Mouse (Mus musculus) MN1 (cell line): Measurements from ENCODE around the gene Rab1a.
"Not testable (repeated sequence)": the region's sequence is repeated elsewhere in the genome, so short reads cannot be mapped to it uniquely, and the experiment has no call there.

Source experiments
- DNase-seq: peaks from one replicate; pipeline ENCODE4 v3.0.0-alpha.2; 2016; ENCODE audit warnings: low spot score

Gene Rab1a

DNA sequence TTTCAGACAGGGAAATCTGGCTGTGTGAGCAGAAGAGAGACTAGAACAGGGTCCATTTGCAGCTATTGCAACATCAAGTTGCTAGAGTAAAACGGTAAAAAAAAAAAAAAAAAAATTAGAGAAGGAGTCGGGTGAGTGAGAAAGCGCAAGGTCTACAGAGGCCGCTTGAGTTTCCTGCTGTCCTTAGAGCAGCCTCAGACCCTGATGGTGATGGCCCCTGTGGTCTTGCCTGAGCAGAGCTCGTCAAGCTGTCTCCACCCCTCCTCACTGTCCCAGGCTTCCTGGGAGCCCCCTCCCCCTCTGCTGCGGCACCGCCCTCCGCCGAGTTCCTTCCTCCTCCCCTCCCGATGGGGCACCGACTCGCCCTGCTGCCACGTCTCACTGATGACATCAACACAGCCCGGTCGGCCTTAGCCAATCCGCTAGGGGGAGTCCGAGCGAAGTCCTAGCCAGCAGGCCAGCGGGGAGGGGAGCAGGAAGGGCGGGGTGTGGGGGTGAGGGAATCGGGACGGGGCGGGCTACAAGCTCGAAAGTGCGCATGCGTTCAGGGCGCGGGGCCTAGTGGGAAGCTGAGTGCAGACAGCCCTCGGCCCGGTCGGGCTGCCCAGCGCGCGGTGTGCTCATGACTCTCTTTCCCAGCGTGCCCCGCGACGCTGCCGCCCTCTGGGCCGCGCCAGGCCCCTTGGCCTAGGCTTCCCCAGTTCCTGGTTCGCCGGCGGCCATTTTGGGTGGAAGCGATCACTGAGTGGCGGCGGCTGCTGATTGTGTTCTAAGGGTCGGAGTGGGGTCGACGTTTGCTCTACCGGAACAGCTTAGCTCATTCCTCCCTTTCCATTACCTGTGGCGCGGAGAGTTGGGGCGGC, at the start of gene Rab1a:
Rab1a (plus strand) TSS at position 720 of the 863 bp plus-strand sequence.
- peak; percentile 100 for DNase-seq

- DNase-seq = no peak
These were observed 48.9 kb upstream of the Rab1a start for GRCm38 (mm10) chr11:20152107-20152901.

GRCm38 (mm10) chr11:20153542-20153941, 47.7 kb upstream of the Rab1a start:
- not testable (repeated sequence) for DNase-seq

- DNase-seq = no peak
These were observed 42.4 kb upstream of the Rab1a start for GRCm38 (mm10) chr11:20158879-20159278.

DNA sequence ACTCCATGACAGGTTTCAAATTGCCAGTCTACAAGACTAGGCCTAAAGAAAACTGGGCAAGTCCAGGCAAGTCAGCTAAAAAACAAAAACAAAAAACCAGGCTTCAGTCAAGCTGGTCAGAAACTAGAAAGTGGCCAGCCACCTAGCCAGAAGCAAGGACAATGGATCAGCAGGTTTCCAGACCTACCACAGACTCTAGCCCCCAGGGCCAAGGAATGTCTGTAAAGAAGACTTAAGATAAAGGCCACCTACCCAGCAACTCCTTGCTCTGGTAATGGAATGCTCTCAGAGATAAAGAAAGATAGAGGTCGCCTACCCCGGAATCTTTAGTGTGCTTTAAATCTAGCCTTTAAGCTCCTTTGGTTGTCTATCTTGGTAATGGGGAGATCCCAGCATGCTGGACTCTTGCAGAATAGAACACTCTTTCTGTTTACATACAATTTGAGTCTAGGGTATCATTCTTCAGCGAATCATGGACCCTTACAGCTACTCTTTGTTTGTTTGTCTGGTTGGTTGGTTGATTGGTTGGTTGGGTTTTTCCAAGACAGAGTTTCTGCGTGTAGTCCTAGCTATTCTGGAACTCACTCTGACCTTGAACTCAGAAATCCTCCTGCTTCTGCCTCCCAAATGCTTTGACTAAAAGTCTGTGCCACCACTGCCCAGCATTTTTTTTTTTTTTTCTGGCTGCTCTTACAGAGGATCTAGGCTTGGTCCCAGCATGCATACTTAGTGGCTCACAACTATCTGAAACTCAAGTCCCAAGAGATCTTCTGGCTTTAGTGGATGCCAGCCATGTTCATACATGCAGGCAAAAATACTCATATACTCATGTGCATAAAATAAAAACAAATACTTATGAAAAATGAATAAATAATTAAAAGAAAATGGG, 36.0 kb upstream of the Rab1a start:
- DNase-seq = no peak

DNA sequence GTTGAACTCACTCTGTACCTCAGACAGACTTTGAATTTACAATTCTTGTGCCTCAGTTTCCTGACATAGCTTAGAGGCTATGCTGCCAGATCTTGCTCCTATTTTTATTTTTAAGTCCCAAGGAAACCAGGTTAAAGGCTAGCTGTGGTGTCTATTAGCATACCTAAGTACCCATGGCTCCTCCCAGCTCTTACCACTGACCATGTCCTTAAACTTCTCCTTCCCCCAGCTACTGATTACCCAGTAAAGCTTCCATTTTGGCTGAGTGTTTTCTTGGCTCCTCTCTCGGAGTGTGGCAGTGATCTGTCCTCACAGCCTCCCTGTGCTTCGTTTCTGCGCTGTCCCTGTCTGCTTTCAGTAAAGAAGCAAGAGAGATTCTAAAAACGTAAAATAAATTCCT, 35.2 kb upstream of the Rab1a start:
- DNase-seq = no peak

GRCm38 (mm10) chr11:20166476-20166875, 34.8 kb upstream of the Rab1a start:
- DNase-seq = not testable (repeated sequence)

DNA sequence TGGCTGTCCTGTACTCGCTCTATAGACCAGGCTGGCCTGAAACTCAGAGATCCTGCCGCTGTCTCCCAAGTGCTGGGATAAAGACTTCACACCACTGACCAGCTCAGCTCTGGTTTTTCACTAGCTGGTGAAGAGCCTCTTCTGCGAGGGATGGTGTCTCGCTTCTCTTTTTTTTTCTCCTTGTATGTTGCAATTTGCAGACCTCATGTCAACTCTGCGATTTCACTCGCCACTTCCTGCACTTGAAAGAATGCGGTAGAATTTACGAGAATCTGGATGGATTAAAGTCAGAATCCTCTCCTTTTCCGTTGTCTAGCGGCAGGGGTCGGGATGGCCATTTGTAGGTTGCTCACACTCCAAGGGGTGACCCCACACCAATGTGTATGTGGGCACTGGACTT, 32.3 kb upstream of the Rab1a start:
- no peak for DNase-seq

DNA sequence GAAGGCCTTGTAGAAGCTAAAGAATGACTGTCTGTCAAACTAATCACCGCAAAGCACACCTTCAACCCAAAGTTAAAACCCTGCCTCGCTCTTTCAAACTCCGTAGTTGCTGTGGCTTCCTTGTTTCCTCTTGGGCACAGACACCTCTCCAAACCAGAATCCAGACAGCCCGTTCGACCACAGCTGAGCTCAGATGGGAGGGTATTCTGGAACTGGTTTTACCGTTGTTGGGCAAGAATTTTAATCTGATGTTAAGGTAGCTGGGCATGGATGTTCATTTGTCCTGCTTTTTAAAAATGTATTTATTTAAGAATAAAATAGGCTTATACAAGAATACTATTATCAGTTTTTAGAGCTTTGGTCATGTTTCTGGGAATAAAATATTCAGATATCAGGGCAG, 14.0 kb upstream of the Rab1a start:
- no peak for DNase-seq

GRCm38 (mm10) chr11:20193100-20193736, 8.0 kb upstream of the Rab1a start:
- no peak for DNase-seq

- peak; percentile 83 for DNase-seq
These were observed 449 bp downstream of the Rab1a start for GRCm38 (mm10) chr11:20201661-20202101.

DNA sequence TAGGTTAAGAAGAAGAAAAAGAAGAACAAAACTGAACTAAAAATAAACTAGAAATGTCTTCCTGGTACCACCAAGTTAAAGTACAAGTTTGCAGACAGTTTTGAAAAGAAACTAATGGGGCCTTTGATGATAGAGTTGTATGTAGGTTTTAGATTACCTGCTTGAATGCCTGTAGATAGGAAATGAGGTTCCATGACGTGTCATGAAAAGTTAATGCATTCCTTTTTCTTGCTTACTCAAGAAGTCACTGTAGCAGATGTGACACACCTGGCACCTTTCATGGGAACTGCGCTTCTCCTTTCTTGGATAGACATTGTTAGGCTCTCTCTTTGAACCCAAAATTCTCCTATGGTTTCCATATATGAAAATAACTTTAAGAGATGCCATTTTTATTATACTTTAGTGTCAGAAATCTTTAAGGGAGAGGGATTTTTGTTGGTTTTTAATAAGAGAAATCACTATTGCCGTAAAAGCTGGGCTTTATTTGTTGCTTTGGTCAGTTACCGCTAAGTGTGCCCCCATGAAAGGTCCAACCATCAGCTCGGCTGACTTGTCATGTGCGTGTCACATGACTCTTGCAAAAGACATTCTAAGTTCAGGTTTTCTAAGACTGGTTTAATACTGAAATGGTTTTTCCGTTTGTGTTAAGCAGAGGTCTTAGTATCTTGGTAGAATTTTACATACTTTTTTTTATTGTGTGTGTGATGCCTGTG, 1.2 kb downstream of the Rab1a start:
- DNase-seq = peak; percentile 22

GRCm38 (mm10) chr11:20204321-20204720, 3.1 kb downstream of the Rab1a start:
- peak; percentile 28 for DNase-seq

GRCm38 (mm10) chr11:20204870-20205446, 3.7 kb downstream of the Rab1a start:
- DNase-seq = no peak

GRCm38 (mm10) chr11:20205538-20205937, 4.3 kb downstream of the Rab1a start:
- DNase-seq = no peak

GRCm38 (mm10) chr11:20206626-20207223, 5.5 kb downstream of the Rab1a start:
- DNase-seq = peak; percentile 32

- DNase-seq = no peak
These were observed 6.4 kb downstream of the Rab1a start for GRCm38 (mm10) chr11:20207589-20207988.

- no peak for DNase-seq
These were observed 10.6 kb downstream of the Rab1a start for GRCm38 (mm10) chr11:20211838-20212237.

DNA sequence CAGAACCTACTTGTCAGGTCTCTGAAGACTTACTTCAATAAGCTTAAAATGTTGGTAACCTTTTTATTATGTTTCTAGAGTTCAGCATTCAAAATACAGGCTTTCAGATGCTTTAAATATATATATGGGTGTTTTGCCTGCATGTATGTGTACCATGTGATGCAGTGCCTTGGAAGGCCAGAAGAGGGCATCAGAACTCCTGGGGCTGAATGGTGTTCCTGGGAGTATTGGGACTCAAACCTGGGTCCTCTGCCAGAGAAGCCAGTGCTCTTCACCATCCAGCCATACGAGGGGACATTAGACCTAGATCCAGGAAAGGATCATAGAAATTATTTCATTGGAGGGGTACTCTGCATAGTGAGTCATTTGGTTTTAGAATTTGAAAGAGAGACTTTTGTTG, 13.5 kb downstream of the Rab1a start:
- DNase-seq = no peak

DNA sequence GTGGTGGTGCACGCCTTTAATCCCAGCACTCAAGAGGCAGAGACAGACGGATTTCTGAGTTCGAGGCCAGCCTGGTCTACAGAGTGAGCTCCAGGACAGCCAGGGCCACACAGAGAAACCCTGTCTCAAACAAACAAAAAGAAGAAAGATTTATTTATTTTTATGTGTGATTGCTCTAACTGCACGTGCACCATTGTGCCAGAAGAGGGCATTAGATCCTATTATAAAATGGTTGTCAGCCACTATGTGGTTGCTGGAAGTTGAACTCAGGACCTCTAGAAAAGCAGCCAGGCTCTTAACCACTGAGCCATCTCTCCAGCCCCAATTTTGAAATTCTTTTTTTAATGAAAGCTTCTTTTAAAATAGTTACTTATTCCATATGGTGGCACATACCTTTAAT, 15.2 kb downstream of the Rab1a start:
- DNase-seq = no peak
